Mouse (Mus musculus) thymus, postnatal 36 days (tissue): ENCODE results near the gene Crip3.

Experiments used
- DNase-seq, 2 experiments: peaks; one replicate each; pipeline ENCODE4 v3.0.0; 2022; ENCODE audit warnings: mixed read lengths in 2 of 2

Crip3 gene

GRCm38 (mm10) chr17:46457791-46458190 lies 29.1 kb downstream of the Crip3 start:
- DNase-seq = peak; percentile 48 to 52

- DNase-seq = no peak
Observed at GRCm38 (mm10) chr17:46458439-46458838, 29.7 kb downstream of the Crip3 start.

- peak; percentile 29 to 59 for DNase-seq
Observed at GRCm38 (mm10) chr17:46460673-46461072, 31.9 kb downstream of the Crip3 start.

DNA sequence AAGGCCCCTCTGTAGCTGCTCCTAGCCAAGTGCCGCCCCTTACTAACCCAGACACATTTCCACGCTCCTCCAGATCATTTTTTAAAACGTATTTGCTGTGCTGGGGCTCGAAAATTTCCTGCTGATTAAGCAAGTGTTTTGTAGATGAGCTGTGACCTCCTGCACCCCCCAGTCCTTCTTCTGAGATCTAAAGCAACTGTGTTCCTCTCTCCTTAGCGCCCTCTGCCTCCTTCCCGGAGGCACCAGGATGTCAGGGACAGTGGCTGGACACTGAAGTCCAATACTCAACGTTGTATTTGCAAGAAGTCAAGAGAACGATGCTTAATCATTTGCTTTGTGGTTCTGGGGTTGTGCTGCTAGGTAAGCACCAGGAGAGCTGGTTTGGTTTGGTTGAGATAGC lies 32.6 kb downstream of the Crip3 start:
- DNase-seq = no peak

- no peak for DNase-seq
Observed at GRCm38 (mm10) chr17:46462226-46462625, 33.5 kb downstream of the Crip3 start.

GRCm38 (mm10) chr17:46467830-46468229 lies 39.1 kb downstream of the Crip3 start:
- no peak for DNase-seq

DNA sequence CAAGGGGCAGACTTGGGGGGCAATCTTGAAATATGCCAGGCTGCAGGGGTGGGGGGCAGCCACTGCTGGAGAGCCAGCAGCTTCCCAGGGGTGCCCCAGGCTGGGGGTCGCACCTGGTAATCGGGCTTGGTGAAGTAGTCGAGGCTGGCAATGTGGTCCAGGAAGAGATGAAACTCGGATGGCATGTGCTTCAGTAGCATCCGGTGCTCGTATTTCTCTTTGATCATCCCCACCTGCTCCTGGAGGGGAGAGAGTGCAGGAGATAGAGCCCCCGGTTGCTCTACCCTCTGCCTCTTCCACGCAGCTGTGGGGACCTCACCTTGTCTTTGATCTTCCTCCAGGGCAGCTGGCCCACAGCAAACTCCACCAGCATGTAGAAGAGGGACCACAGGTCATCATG lies 47.9 kb downstream of the Crip3 start:
- DNase-seq = peak; percentile 46 to 67

GRCm38 (mm10) chr17:46477286-46477685 lies 48.6 kb downstream of the Crip3 start:
- no peak for DNase-seq
